Mouse (Mus musculus) bone marrow macrophage, adult 2 months (primary cell): ENCODE results near the gene Olfr30.
"Not testable (repeated sequence)": the region's sequence is repeated elsewhere in the genome, so short reads cannot be mapped to it uniquely, and the experiment has no call there.

Source experiments
- CTCF ChIP-seq: IDR thresholded peaks from 2 replicates; pipeline ENCODE4 v1.5.1; 2012; ENCODE audit warnings: low read depth, mild to moderate bottlenecking, low read length, moderate library complexity
- POLR2A ChIP-seq: IDR thresholded peaks from 2 replicates; pipeline ENCODE4 v1.6.1; 2012; ENCODE audit warnings: mild to moderate bottlenecking, low read depth, low read length, borderline replicate concordance

DNA sequence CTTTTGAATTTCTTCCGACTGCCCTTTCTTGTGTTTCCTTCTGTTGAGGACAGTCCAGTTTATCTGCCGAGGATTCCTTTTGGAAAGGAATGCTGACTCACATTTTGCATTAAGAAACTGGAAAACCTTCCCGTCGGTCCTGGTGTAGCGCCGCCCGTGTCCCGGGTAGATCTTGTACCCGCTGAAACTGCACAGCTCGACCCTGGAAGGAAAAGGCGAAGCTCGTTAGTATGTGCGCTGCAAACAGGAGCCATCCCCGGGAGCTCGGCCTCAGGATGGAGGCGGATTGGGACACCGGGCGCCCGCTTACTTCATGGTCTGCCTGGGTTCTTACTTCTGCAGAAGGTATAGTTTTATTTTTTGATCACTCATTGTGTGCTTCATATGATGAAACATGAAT is 47.0 kb upstream of the Olfr30 start:
- TF ChIP-seq CTCF, POLR2A: not testable (repeated sequence)
